In the genomic region with DNA sequence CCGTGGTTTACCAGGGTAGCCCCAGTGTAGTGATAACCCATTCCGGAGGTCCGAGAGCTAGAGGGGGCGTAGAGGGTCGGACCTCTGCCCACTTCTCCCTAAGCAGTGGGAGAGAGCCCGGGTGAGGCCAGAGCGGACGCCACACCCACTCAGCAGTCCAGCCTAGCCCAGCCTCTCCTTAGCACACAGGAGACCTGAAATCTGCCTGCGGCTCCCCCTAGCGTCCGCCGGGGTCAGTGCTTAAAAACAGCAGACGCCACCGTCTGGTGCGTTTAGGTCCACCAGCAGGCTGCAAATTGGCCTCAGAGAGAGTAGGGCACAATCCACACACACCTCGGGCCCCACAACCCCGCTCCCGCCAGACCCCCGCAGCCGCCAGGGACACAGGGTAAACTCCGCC, we compare ENCODE assay signal across 8 mouse cellular contexts. TPM values are rescaled to one million over a fixed set of nuclear protein-coding genes. Genes with fewer than 3 reads are reported as not detected.
DNase-seq lines count a peak whose midpoint lies in the region; ATAC-seq lines count a peak whose summit lies in the region.

No protein-coding gene starts in this region.

- peak; percentile 92 for DNase-seq in ZHBTc4 (ENCODE audit: low read depth, low spot score)
- peak; percentile 83 to 87 for DNase-seq in gastrocnemius, adult 8-10 months (ENCODE audit: low spot score in 2 of 2)
- DNase-seq in hindlimb bud, embryonic 11.5 days (ENCODE audit: extremely low spot score, low read depth, low spot score): peak; percentile 82
- DNase-seq in left cerebral cortex, adult 8-10 months (ENCODE audit: low spot score in 2 of 2): peak; percentile 72 to 82
- peak; percentile 89 to 93 for DNase-seq in right cerebral cortex, postnatal 10 days (ENCODE audit: low spot score in 2 of 2)
- peak; percentile 92 for DNase-seq in urinary bladder, postnatal 14 days (ENCODE audit: low spot score)

- ATAC-seq in common myeloid progenitor, adult 5-6 weeks (replicated peaks; ENCODE audit: low read depth, poor library complexity, severe bottlenecking): peak; percentile 94
- peak; percentile 96 for ATAC-seq in megakaryocyte progenitor cell, adult 5-6 weeks (replicated peaks; ENCODE audit: poor library complexity)

RNA-seq across cellular contexts. Expression of gene Exoc3l4, which starts 3.5 kb away (rescaled TPM):
- total RNA-seq in common myeloid progenitor, adult 5-6 weeks (2017): 0.32 TPM in 1 of 2 replicates, not detected in the other
- 1 to 10 TPM in 3 of 4 experiments, under 1 TPM in 1; 0.72 to 3.2 (median 2.7) TPM for total RNA-seq in gastrocnemius, adult 8-10 months (2022)
- total RNA-seq in left cerebral cortex, adult 8-10 months (2022): 1 to 10 TPM; 1.7 to 2.5 (median 2.0) TPM
- 0.42 and 1.1 TPM in 2 replicates for total RNA-seq in megakaryocyte progenitor cell, adult 5-6 weeks (2015)
- total RNA-seq in megakaryocyte progenitor cell, adult 5-6 weeks (2017): not detected in 2 replicates

RNA-seq across cellular contexts. Expression of gene Lbhd2, which starts 6.7 kb away (rescaled TPM):
- not detected in 2 replicates for total RNA-seq in common myeloid progenitor, adult 5-6 weeks (2017)
- not detected for total RNA-seq in gastrocnemius, adult 8-10 months (2022)
- 1 to 10 TPM; 2.4 to 4.8 (median 3.5) TPM for total RNA-seq in left cerebral cortex, adult 8-10 months (2022)
- total RNA-seq in megakaryocyte progenitor cell, adult 5-6 weeks (2015): 0.30 TPM in 1 of 2 replicates, not detected in the other
- total RNA-seq in megakaryocyte progenitor cell, adult 5-6 weeks (2017): not detected in 2 replicates

RNA-seq across cellular contexts. Expression of gene Tnfaip2, which starts 29.0 kb away (rescaled TPM):
- total RNA-seq in common myeloid progenitor, adult 5-6 weeks (2017): 60.2 and 79.0 TPM in 2 replicates
- 10 to 100 TPM; 17.0 to 41.0 (median 32.6) TPM for total RNA-seq in gastrocnemius, adult 8-10 months (2022)
- total RNA-seq in left cerebral cortex, adult 8-10 months (2022): 1 to 10 TPM in 1 of 4 experiments, under 1 TPM in 3; 0.44 to 1.3 (median 0.68) TPM
- total RNA-seq in megakaryocyte progenitor cell, adult 5-6 weeks (2015): 18.3 and 20.9 TPM in 2 replicates
- 31.1 and 67.8 TPM in 2 replicates for total RNA-seq in megakaryocyte progenitor cell, adult 5-6 weeks (2017)

RNA-seq across cellular contexts. Expression of gene Cdc42bpb, which starts 35.8 kb away (rescaled TPM):
- total RNA-seq in common myeloid progenitor, adult 5-6 weeks (2017): 2.0 and 2.4 TPM in 2 replicates
- total RNA-seq in gastrocnemius, adult 8-10 months (2022): 10 to 100 TPM; 13.7 to 18.7 (median 14.9) TPM
- total RNA-seq in left cerebral cortex, adult 8-10 months (2022): 100 to 1,000 TPM; 123 to 157 (median 142) TPM
- 1.5 and 5.4 TPM in 2 replicates for total RNA-seq in megakaryocyte progenitor cell, adult 5-6 weeks (2015)
- 2.9 and 5.2 TPM in 2 replicates for total RNA-seq in megakaryocyte progenitor cell, adult 5-6 weeks (2017)

Comparison
In these comparisons a context has a peak if more than half of its experiments do, and no peak if none do; other contexts are left out.
1. Peak in every context shown above with its lines: DNase-seq and ATAC-seq.
2. RNA of gene Tnfaip2, which starts 29.0 kb away (total RNA-seq): 60.2 to 79.0 TPM in common myeloid progenitor, adult 5-6 weeks, 17.0 to 41.0 TPM in gastrocnemius, adult 8-10 months and 18.3 to 67.8 TPM in megakaryocyte progenitor cell, adult 5-6 weeks; 0.44 to 1.3 TPM in left cerebral cortex, adult 8-10 months; every median in the first group is over 4 times any median in the second.